Mouse (Mus musculus) urinary bladder, postnatal 25 days (tissue): Measurements from ENCODE around the gene Map3k3.

ENCODE experiments used
- DNase-seq: peaks from one replicate; pipeline ENCODE4 v3.0.0; 2022; ENCODE audit warnings: low spot score

The Map3k3 gene

DNA sequence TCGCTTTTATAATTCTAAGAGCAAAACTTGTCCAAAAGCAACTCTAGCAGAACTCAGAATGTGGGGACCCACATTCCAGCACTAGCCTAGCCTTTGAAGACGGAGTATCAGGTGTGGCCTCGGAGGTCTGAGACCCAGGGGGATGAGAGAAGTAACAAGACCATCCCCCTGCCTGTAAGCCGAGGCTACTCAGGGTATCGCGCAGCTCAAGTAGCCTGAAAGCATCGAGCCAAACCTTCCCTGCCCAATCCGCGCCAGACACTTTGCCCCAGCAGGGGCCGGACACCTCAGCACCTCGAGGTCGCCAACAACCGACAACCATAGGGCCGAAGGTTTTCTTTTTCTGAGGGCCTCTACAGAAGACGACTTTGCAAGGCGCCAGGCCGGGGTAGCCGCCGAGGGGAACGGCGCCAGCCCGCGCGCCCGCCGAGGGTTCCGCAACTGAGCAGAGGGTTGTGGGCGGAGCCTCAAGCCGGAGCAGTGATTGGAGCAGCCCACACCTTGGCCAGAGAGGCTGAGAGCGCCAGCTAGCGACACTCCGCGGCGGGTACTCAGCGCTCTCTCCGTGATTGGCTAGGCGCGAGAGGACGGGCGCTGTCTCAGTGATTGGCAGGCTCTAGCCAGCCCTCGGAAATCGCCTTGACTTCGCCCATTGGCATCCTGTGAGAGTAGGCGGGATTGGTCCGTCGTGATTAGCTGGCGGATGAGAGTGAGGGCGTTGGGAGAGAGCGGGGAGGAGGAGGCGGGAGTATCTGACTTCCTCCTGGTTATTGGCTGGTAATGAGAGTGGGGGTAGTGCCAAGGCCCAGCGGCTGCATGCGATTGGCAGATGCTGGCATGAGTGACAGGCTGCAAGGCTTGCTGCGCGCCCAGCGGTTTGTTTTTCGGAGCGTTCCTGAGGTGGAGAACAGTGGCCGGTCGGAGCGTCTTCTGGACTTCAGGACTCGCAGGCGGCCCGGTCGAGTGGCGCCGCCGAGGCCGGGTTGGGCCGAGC is at the start of gene Map3k3:
Gene Map3k3, plus strand, starts transcription at position 906 of the 994 bp plus-strand sequence.
- peak; percentile 93 for DNase-seq

GRCm38 (mm10) chr11:106034986-106035385 is 49.4 kb upstream of the Map3k3 start:
- no peak for DNase-seq

DNA sequence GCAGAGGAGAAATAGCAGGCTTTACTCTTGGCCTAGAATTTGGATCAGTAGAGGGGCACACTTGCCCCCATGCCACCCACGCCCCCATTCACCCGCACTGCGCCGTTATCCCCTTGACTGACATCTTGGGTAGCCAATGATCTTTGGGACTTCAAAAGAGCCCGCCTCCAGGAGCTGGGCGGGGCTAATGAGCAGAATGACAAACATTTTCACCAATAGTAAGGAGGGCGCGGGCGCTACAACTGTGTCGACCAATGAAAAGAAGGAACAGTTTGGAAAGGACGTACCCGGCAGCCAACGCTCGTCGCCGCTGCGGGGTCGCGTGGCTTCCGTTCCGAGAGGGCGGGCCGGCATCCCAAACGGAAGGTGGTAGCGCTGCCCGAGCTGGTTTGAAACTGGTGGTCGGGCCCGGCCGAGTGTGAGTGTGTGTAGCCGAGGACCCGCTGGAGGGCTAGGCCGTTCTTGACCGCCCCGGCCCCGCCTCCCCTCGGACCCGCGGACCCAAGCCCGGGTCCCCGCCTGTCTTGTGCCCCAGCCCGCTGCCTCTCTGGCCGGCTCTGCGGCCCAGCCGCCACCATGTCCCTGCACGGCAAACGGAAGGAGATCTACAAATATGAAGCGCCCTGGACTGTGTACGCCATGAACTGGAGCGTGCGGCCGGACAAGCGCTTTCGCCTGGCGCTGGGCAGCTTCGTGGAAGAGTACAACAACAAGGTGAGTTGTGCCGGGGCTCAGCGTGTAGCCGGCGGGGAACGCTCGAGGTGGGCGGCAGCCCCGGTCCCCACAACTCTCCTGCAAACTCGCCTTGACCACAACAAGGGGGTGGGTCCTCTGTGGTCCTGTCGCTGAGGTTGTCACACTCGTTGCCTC is 47.6 kb upstream of the Map3k3 start, which contains the start of gene Dcaf7:
Gene Dcaf7, plus strand, starts transcription at position 325 of the 870 bp plus-strand sequence.
- peak; percentile 89 for DNase-seq

GRCm38 (mm10) chr11:106037418-106037751 is 47.0 kb upstream of the Map3k3 start:
- DNase-seq, result no peak

DNA sequence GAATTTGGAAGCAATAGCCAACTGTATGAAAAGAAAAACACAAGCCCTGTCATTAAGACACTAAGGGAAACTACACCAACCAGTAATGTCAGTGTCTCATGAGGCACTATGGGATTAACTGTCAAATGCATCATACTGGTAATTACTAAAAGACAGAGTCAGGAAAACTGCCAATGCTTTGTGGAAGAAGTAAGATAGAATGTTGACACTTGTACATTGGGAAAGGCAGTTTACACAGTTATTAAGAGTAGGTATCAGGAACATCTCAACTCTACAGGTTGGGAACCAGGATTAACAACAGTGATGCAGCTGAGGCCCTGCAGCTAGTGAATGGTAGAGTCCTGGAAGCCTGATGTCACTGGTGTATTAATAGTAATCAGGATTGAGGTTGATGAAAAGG is 40.1 kb upstream of the Map3k3 start:
- no peak for DNase-seq

GRCm38 (mm10) chr11:106045256-106045655 is 39.2 kb upstream of the Map3k3 start:
- DNase-seq, result no peak

DNA sequence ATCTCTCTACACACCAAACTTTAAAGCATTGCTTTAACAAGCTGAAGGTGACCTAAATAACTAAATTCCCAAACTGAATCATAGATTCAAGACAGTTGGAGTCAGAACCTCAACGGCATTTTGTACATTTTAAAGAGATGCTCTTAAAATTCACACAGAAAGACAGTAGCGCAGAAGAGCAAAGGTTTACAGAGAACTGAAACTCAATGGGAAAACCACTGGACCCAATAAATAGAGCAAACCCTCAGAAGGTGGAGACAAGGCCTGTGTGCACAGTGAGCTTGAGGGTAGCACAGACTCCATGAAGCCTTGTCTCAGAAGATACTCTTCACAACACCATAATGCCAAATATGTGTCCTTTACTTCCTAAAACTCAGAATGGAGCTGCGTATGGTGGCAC is 38.6 kb upstream of the Map3k3 start:
- no peak for DNase-seq

- no peak for DNase-seq
Measured at GRCm38 (mm10) chr11:106046584-106046983, 37.8 kb upstream of the Map3k3 start.

GRCm38 (mm10) chr11:106053921-106054320 is 30.5 kb upstream of the Map3k3 start:
- no peak for DNase-seq

DNA sequence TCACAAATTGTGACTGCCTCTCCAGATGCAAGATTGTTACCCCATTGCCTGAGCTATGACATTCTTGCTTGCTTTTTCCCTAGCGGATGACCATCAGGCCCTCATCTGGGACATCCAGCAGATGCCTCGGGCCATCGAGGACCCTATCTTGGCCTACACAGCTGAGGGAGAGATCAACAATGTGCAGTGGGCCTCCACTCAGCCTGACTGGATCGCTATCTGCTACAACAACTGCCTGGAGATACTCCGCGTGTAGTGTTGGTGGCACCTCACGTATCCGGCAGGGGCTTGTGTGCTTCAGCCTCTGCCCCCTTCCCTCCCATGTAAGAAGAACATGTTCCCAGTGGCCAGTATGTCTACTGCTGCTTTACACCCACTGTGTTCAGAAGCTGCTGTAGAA is 29.8 kb upstream of the Map3k3 start:
- DNase-seq, result no peak

DNA sequence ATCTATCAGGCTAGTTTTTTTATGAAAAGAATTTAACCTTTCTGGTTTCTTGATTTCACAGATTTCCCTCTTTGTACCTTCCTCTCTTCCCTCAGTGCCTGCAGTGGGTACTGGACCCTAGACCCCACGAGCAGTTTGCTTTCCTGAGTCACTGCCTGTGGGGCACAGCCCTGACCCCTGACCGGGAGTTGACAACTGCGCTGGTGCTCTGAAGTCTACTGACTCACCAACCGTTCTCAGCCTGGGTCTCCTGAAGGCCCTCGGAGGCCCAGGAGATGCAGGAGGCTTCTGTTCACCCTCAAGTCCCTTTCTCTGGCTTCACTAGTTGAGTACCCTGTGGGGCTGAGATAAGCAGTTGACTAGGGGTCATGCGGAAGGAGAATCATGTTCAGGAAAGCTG is 29.1 kb upstream of the Map3k3 start:
- DNase-seq, result no peak

- no peak for DNase-seq
Measured at GRCm38 (mm10) chr11:106056819-106057491, 27.5 kb upstream of the Map3k3 start.

GRCm38 (mm10) chr11:106058020-106058419 is 26.4 kb upstream of the Map3k3 start:
- DNase-seq, result no peak

GRCm38 (mm10) chr11:106060549-106060948 is 23.9 kb upstream of the Map3k3 start:
- DNase-seq, result no peak

GRCm38 (mm10) chr11:106061311-106061710 is 23.1 kb upstream of the Map3k3 start:
- no peak for DNase-seq

- no peak for DNase-seq
Measured at GRCm38 (mm10) chr11:106063756-106064155, 20.7 kb upstream of the Map3k3 start.

GRCm38 (mm10) chr11:106065073-106065922 is 19.1 kb upstream of the Map3k3 start:
- DNase-seq, result no peak

- DNase-seq, result peak; percentile 94
Measured at GRCm38 (mm10) chr11:106065923-106066571, 18.4 kb upstream of the Map3k3 start, which contains the start of gene Taco1. Taco1 (plus strand) TSS chr11:106066061.

DNA sequence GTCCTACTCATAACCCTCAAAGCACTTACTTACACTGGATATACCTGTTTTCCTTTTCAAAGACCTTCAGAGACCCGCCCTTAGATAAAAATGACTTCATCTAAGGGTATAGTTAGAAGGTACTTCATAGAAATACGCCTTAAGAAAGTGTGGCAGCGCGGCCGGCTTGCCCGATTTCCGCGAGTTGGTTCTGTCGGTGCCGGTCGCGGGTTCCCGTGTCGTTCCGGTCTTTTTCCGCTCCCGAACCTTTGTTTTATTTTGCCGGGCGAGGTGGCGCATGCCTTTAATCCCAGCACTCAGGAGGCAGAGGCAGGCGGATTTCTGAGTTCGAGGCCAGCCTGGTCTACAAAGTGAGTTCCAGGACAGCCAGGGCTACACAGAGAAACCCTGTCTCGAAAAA is 17.8 kb upstream of the Map3k3 start:
- DNase-seq, result peak; percentile 51

DNA sequence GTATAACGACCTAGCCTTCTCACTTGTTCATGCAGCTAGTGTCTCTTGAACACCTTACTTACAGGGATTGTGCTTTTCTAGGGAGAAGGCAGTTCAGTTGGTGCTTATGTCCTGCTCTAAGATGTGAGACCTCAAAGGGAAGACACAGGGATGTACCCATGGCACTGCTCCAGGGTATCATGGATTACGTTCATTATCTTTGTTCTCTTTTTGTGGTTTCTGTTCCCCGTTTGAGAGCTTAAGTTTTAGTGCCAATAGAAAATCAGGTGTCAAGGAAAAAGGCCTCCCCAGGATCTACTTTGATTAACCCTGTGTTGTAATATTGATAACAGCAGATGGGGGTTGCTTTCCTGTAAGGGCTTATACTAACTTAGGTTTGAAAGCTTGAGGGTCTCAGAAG is 10.6 kb upstream of the Map3k3 start:
- DNase-seq, result no peak

DNA sequence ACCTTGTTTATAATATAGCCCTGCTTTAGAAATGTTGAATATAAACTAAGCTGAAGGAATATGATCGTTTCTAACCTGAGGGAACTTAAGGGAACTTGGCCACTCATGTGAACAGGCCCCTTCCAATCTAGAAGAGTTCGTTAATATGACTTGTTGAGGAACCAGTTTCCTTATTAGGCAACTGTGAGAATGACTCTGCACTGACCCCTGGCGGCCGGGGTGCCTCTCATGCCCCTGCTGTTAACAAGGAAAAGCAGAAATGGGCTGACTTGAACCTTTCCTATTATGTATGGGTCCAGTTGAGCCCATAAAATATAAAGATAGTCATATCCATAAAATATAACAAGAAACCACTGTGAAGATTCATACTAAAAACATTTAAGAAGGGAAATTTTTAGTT is 8.1 kb upstream of the Map3k3 start:
- peak; percentile 74 for DNase-seq
